Mouse (Mus musculus): ENCODE data around the gene Hdlbp. TPM values are rescaled to one million over a fixed set of nuclear protein-coding genes. Genes with fewer than 3 reads are reported as not detected.
"Not testable (repeated sequence)": the region's sequence is repeated elsewhere in the genome, so short reads cannot be mapped to it uniquely, and the experiment has no call there.

The Hdlbp gene
- total RNA-seq, 1 experiment: 147 TPM

- Histone ChIP-seq H3K9ac (ENCODE audit: insufficient read depth, low read depth, low read length, poor library complexity, severe bottlenecking) (no peak overlapping the region), H3K4me3 (ENCODE audit: insufficient read depth in 1 of 2, low read depth in 1 of 2, low read length in 2 of 2, poor library complexity in 1 of 2, severe bottlenecking in 1 of 2) (no peak overlapping the region), H3K4me1 (ENCODE audit: control insufficient read depth in 2 of 2, insufficient read depth in 2 of 2, low read length in 2 of 2, poor library complexity in 1 of 2) (peaks cover 2 to 3% of the 10 kb centered on the region in 2 experiments; a peak in 1 of 4 replicates), H3K27ac (ENCODE audit: insufficient read depth, low read depth, low read length, poor library complexity, severe bottlenecking) (no peak overlapping the region), H3K36me3 (ENCODE audit: control insufficient read depth, insufficient read depth, low read length, poor library complexity, severe bottlenecking) (no peaks in the 10 kb centered on the region), H3K9me3 (ENCODE audit: control insufficient read depth, insufficient read depth, low read depth, low read length) (no peaks in the 10 kb centered on the region)
- TF ChIP-seq CHD2 (IDR thresholded peaks at IDR 0.05; ENCODE audit: low read depth, low read length): no peak
- no peak for TF ChIP-seq ZC3H11A (IDR thresholded peaks at IDR 0.05; ENCODE audit: borderline replicate concordance, low read depth, low read length)
- TF ChIP-seq ZNF384 (IDR thresholded peaks at IDR 0.05; ENCODE audit: low read depth, low read length): no peak
- no peak for TF ChIP-seq HCFC1 (IDR thresholded peaks at IDR 0.05; ENCODE audit: borderline replicate concordance, insufficient read depth, low read length)
- TF ChIP-seq MAFK (IDR thresholded peaks at IDR 0.05; ENCODE audit: insufficient read depth, low read depth, low read length): no peak
- in situ Hi-C loops (cut with MboI; ENCODE audit: low sequenced_read_pairs in 2 of 2, unreplicated experiment in 2 of 2): no loop called here
- no peak for DNase-seq (ENCODE audit: low read depth, low spot score)
Measured at GRCm38 (mm10) chr1:93458357-93458756, 20.3 kb downstream of the Hdlbp start.

DNA sequence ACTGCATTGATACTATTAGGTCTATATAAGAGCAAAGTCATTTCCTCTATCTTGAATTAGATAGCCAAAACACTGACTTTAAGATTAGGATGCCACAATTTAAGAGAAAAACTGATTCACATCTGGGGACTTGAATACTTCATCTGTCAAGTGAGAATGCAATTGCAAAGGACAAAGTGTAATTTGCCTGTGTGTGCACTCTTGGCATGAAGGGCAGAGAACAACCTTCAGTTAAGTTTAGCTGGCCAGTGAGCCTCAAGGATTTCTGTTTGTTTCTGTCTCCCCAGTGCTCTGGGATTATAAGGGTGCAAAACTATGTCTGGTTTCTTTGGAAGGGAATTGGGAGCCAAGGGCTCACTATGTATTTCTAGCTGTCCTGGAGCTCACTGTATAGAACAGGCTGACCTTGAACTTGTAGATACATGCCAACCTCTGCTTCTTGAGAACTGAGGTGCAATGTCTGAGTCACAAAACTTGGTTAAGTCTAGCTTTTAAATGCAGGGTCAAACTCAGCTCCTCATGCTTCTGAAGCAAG, 24.8 kb downstream of the Hdlbp start:
- Histone ChIP-seq H3K9me3 (ENCODE audit: control insufficient read depth, insufficient read depth, low read depth, low read length) (no peaks in the 10 kb centered on the region), H3K4me3 (ENCODE audit: insufficient read depth in 1 of 2, low read depth in 1 of 2, low read length in 2 of 2, poor library complexity in 1 of 2, severe bottlenecking in 1 of 2) (no peak overlapping the region), H3K36me3 (ENCODE audit: control insufficient read depth, insufficient read depth, low read length, poor library complexity, severe bottlenecking) (no peaks in the 10 kb centered on the region), H3K9ac (ENCODE audit: insufficient read depth, low read depth, low read length, poor library complexity, severe bottlenecking) (no peak overlapping the region), H3K4me1 (ENCODE audit: control insufficient read depth in 2 of 2, insufficient read depth in 2 of 2, low read length in 2 of 2, poor library complexity in 1 of 2) (0 out of 4 replicates have a peak, but pooled peaks cover 0 to 4% of the 10 kb centered on the region in 2 experiments), H3K27ac (ENCODE audit: insufficient read depth, low read depth, low read length, poor library complexity, severe bottlenecking) (no peak overlapping the region)
- no peak for DNase-seq (ENCODE audit: low read depth, low spot score)
- in situ Hi-C loops (cut with MboI; ENCODE audit: low sequenced_read_pairs in 2 of 2, unreplicated experiment in 2 of 2): no loop called here
- no peak for TF ChIP-seq CHD2 (IDR thresholded peaks at IDR 0.05; ENCODE audit: low read depth, low read length)
- no peak for TF ChIP-seq ZNF384 (IDR thresholded peaks at IDR 0.05; ENCODE audit: low read depth, low read length)
- TF ChIP-seq MAFK (IDR thresholded peaks at IDR 0.05; ENCODE audit: insufficient read depth, low read depth, low read length): no peak
- TF ChIP-seq ZC3H11A (IDR thresholded peaks at IDR 0.05; ENCODE audit: borderline replicate concordance, low read depth, low read length): no peak
- TF ChIP-seq HCFC1 (IDR thresholded peaks at IDR 0.05; ENCODE audit: borderline replicate concordance, insufficient read depth, low read length): no peak

DNA sequence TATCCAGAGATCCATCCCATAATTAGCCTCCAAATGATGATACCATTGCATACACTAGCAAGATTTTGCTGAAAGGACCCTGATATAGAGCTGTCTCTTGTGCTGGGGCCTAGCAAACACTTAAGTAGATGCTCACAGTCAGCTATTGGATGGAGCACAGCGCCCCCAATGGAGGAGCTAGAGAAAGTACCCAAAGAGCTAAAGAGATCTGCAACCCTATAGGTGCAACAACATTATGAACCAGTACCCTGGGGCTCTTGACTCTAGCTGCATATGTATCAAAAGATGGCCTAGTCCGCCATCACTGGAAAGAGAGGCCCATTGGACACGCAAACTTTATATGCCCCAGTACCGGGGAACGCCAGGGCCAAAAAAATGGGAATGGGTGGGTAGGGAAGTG, 28.5 kb downstream of the Hdlbp start:
- H3K9ac ChIP-seq (ENCODE audit: insufficient read depth, low read depth, low read length, poor library complexity, severe bottlenecking); H3K9me3 ChIP-seq (ENCODE audit: control insufficient read depth, insufficient read depth, low read depth, low read length); H3K27ac ChIP-seq (ENCODE audit: insufficient read depth, low read depth, low read length, poor library complexity, severe bottlenecking); H3K36me3 ChIP-seq (ENCODE audit: control insufficient read depth, insufficient read depth, low read length, poor library complexity, severe bottlenecking); H3K4me1 ChIP-seq (ENCODE audit: control insufficient read depth in 2 of 2, insufficient read depth in 2 of 2, low read length in 2 of 2, poor library complexity in 1 of 2); H3K4me3 ChIP-seq (ENCODE audit: insufficient read depth in 1 of 2, low read depth in 1 of 2, low read length in 2 of 2, poor library complexity in 1 of 2, severe bottlenecking in 1 of 2); DNase-seq (ENCODE audit: low read depth, low spot score); in situ Hi-C loops (cut with MboI; ENCODE audit: low sequenced_read_pairs in 2 of 2, unreplicated experiment in 2 of 2): not testable (repeated sequence)

GRCm38 (mm10) chr1:93445822-93446162, 32.8 kb downstream of the Hdlbp start:
- peak overlapping the region; percentile 77 to 95 for H3K4me3 ChIP-seq (ENCODE audit: insufficient read depth in 1 of 2, low read depth in 1 of 2, low read length in 2 of 2, poor library complexity in 1 of 2, severe bottlenecking in 1 of 2)
- in situ Hi-C loops (cut with MboI; ENCODE audit: low sequenced_read_pairs in 2 of 2, unreplicated experiment in 2 of 2): no loop called here
- no peak overlapping the region for H3K27ac ChIP-seq (ENCODE audit: insufficient read depth, low read depth, low read length, poor library complexity, severe bottlenecking)
- peaks cover 2% of the 10 kb centered on the region for H3K36me3 ChIP-seq (ENCODE audit: control insufficient read depth, insufficient read depth, low read length, poor library complexity, severe bottlenecking)
- H3K9ac ChIP-seq (ENCODE audit: insufficient read depth, low read depth, low read length, poor library complexity, severe bottlenecking): peak overlapping the region; percentile 81; the same call in 1 of the 2 replicates
- no peak for DNase-seq (ENCODE audit: low read depth, low spot score)
- peaks cover 0 to 6% of the 10 kb centered on the region in 2 experiments; a peak in 2 of 4 replicates for H3K4me1 ChIP-seq (ENCODE audit: control insufficient read depth in 2 of 2, insufficient read depth in 2 of 2, low read length in 2 of 2, poor library complexity in 1 of 2)
- H3K9me3 ChIP-seq (ENCODE audit: control insufficient read depth, insufficient read depth, low read depth, low read length): no peaks in the 10 kb centered on the region
- TF ChIP-seq HCFC1 (IDR thresholded peaks at IDR 0.05; ENCODE audit: borderline replicate concordance, insufficient read depth, low read length) (no peak), CHD2 (IDR thresholded peaks at IDR 0.05; ENCODE audit: low read depth, low read length) (no peak), ZC3H11A (IDR thresholded peaks at IDR 0.05; ENCODE audit: borderline replicate concordance, low read depth, low read length) (no peak), MAFK (IDR thresholded peaks at IDR 0.05; ENCODE audit: insufficient read depth, low read depth, low read length) (no peak), ZNF384 (IDR thresholded peaks at IDR 0.05; ENCODE audit: low read depth, low read length) (no peak)

Measured in ES-E14 (cell line).